Mouse (Mus musculus) MN1 (cell line): ENCODE data around the gene Olfr686.

Source experiments
- DNase-seq: peaks from one replicate; pipeline ENCODE4 v3.0.0-alpha.2; 2016; ENCODE audit warnings: low spot score

Olfr686 gene

GRCm38 (mm10) chr7:105207385-105207784 is at the start of gene Olfr686:
Gene Olfr686 (minus strand): TSS chr7:105207485.
- no peak for DNase-seq

- DNase-seq: no peak
Observed at GRCm38 (mm10) chr7:105256656-105257055, 49.4 kb upstream of the Olfr686 start.

- no peak for DNase-seq
Observed at GRCm38 (mm10) chr7:105248197-105248596, 40.9 kb upstream of the Olfr686 start.

GRCm38 (mm10) chr7:105247671-105248070 is 40.4 kb upstream of the Olfr686 start:
- no peak for DNase-seq

- no peak for DNase-seq
Observed at GRCm38 (mm10) chr7:105229386-105229785, 22.1 kb upstream of the Olfr686 start.

GRCm38 (mm10) chr7:105228138-105228537 is 20.9 kb upstream of the Olfr686 start:
- DNase-seq: no peak

- DNase-seq: no peak
Observed at GRCm38 (mm10) chr7:105226703-105227102, 19.4 kb upstream of the Olfr686 start.

- DNase-seq: no peak
Observed at GRCm38 (mm10) chr7:105226072-105226471, 18.8 kb upstream of the Olfr686 start.

- no peak for DNase-seq
Observed at GRCm38 (mm10) chr7:105218281-105218680, 11.0 kb upstream of the Olfr686 start.

- DNase-seq: no peak
Observed at GRCm38 (mm10) chr7:105214761-105215160, 7.5 kb upstream of the Olfr686 start.

- no peak for DNase-seq
Observed at GRCm38 (mm10) chr7:105185912-105186311, 21.4 kb downstream of the Olfr686 start, which contains the start of gene Olfr685. Gene Olfr685 (minus strand): TSS chr7:105186012.

- DNase-seq: no peak
Observed at GRCm38 (mm10) chr7:105170773-105171172, 36.5 kb downstream of the Olfr686 start.

- DNase-seq: no peak
Observed at GRCm38 (mm10) chr7:105163553-105163952, 43.7 kb downstream of the Olfr686 start, which contains the start of gene Olfr684. Gene Olfr684 (minus strand): TSS chr7:105163653.
